Mouse (Mus musculus) kidney, postnatal 0 days (tissue): ENCODE results near the gene Chrdl2. TPM values are rescaled to one million over a fixed set of nuclear protein-coding genes. Genes with fewer than 3 reads are reported as not detected.

Source experiments
- ATAC-seq: fragments of 200-750 bp; cut with Nextera tagmentation; replicated peaks from 2 replicates; pipeline ENCODE4 v1.8.0; 2017; ENCODE audit warnings: low read depth, moderate number of reproducible peaks, moderate TSS enrichment, moderate library complexity; ENCODE audit not compliant: low FRiP score
- DNase-seq: peaks from one replicate; pipeline ENCODE4 v3.0.0-alpha.2; 2016; ENCODE audit warnings: low spot score
- H3K27ac ChIP-seq: fragments of 300-500 bp; sonication (generic); 2 replicates; pipeline ENCODE4 v1.5.1; 2014; ENCODE audit warnings: mild to moderate bottlenecking
- H3K27me3 ChIP-seq: fragments of 300-500 bp; sonication (generic); 2 replicates; pipeline ENCODE4 v1.6.1; 2014; ENCODE audit warnings: low read length, mixed read lengths; ENCODE audit not compliant: insufficient read depth
- H3K36me3 ChIP-seq: fragments of 300-500 bp; sonication (generic); 2 replicates; pipeline ENCODE4 v1.6.1; 2014; ENCODE audit warnings: low read length, mixed read lengths; ENCODE audit not compliant: insufficient read depth
- H3K4me1 ChIP-seq: fragments of 300-500 bp; sonication (generic); replicated peaks from 2 replicates; pipeline ENCODE4 v1.6.1; 2014; ENCODE audit warnings: antibody characterized with exemption, low read length, mixed read lengths; ENCODE audit not compliant: insufficient read depth
- H3K4me2 ChIP-seq: fragments of 300-500 bp; sonication (generic); 2 replicates; pipeline ENCODE4 v1.6.1; 2014; ENCODE audit warnings: mild to moderate bottlenecking, low read length, moderate library complexity, mixed read lengths
- H3K4me3 ChIP-seq: fragments of 300-500 bp; sonication (generic); replicated peaks from 2 replicates; pipeline ENCODE4 v1.5.1; 2014; ENCODE audit warnings: low read depth, low read length
- H3K9ac ChIP-seq: fragments of 300-500 bp; sonication (generic); 2 replicates; pipeline ENCODE4 v1.6.1; 2014; ENCODE audit warnings: low read depth, low read length
- H3K9me3 ChIP-seq: fragments of 300-500 bp; sonication (generic); replicated peaks from 2 replicates; pipeline ENCODE4 v1.6.1; 2016; ENCODE audit warnings: low read length, inconsistent platforms, mixed read lengths
- CTCF ChIP-seq: IDR thresholded peaks from 2 replicates; pipeline ENCODE4 v1.5.1; 2016; ENCODE audit warnings: antibody characterized with exemption, low read depth, mild to moderate bottlenecking, moderate library complexity
- WGBS: fragments of 180-500 bp; shearing (Covaris S2); extraction: QIAGEN DNeasy Blood & Tissue Kit; methylation state at CpG from one replicate; pipeline ENCODE4 v1.1.7; 2014; 5-methylcytosine and 5-hydroxymethylcytosine counted together
- polyA plus RNA-seq: library from polyadenylated mRNA; unstranded; fragments of >200 nt; fragmentation: Nextera tagmentation; extraction: Ambion mirVana; gene quantifications from 2 replicates; pipeline ENCODE4 v1.2.1, GENCODE M21; 2015

The Chrdl2 gene
- polyA plus RNA-seq, 1 experiment from 2014 or later: 0.32 TPM

- no peaks in the 10 kb centered on the region for H3K9me3 ChIP-seq
- DNase-seq: no peak
- no peak overlapping the region for H3K9ac ChIP-seq
- no peak overlapping the region for H3K4me3 ChIP-seq
- no peak for TF ChIP-seq CTCF
- H3K36me3 ChIP-seq: no peaks in the 10 kb centered on the region
- WGBS: 52% methylated on average over 8 of the region's 8 CpGs
- 0 out of 2 replicates have a peak, but pooled peaks cover 5% of the 10 kb centered on the region for H3K27me3 ChIP-seq
- ATAC-seq: no peak
- no peak overlapping the region for H3K27ac ChIP-seq
- no peak overlapping the region for H3K4me2 ChIP-seq
- H3K4me1 ChIP-seq: no peaks in the 10 kb centered on the region
Measured at GRCm38 (mm10) chr7:100012085-100012484, 6.1 kb downstream of the Chrdl2 start.

- 35% methylated on average over 6 of the region's 6 CpGs for WGBS
Measured at GRCm38 (mm10) chr7:100012515-100012914, 6.5 kb downstream of the Chrdl2 start.

GRCm38 (mm10) chr7:100014123-100014600 is 8.2 kb downstream of the Chrdl2 start:
- DNase-seq (peak; percentile 7), ATAC-seq (peak; percentile 41; the same call in 1 of the 2 replicates)
- Histone ChIP-seq H3K4me3 (no peak overlapping the region), H3K4me2 (no peak overlapping the region), H3K9ac (no peak overlapping the region), H3K36me3 (no peaks in the 10 kb centered on the region), H3K4me1 (no peaks in the 10 kb centered on the region), H3K27me3 (no peaks in the 10 kb centered on the region), H3K27ac (no peak overlapping the region), H3K9me3 (no peaks in the 10 kb centered on the region)
- TF ChIP-seq CTCF: no peak
- WGBS: 26% methylated on average over 8 of the region's 8 CpGs

More at GRCm38 (mm10) chr7:100012515-100012914, 6.5 kb downstream of the Chrdl2 start:
- TF ChIP-seq CTCF: no peak
- Histone ChIP-seq H3K4me3 (no peak overlapping the region), H3K4me1 (no peaks in the 10 kb centered on the region), H3K27ac (no peak overlapping the region), H3K27me3 (0 out of 2 replicates have a peak, but pooled peaks cover under 1% of the 10 kb centered on the region), H3K36me3 (no peaks in the 10 kb centered on the region), H3K4me2 (no peak overlapping the region), H3K9me3 (no peaks in the 10 kb centered on the region), H3K9ac (no peak overlapping the region)
- DNase-seq (no peak), ATAC-seq (no peak)

GRCm38 (mm10) chr7:100017056-100017455 is 11.1 kb downstream of the Chrdl2 start:
- Histone ChIP-seq H3K4me3 (no peak overlapping the region), H3K27me3 (no peaks in the 10 kb centered on the region), H3K4me1 (no peaks in the 10 kb centered on the region), H3K4me2 (no peak overlapping the region), H3K27ac (no peak overlapping the region), H3K36me3 (no peaks in the 10 kb centered on the region), H3K9me3 (no peaks in the 10 kb centered on the region), H3K9ac (no peak overlapping the region)
- DNase-seq: no peak
- 87% methylated on average over 8 of the region's 8 CpGs for WGBS
- no peak for TF ChIP-seq CTCF
- ATAC-seq: no peak

GRCm38 (mm10) chr7:100027353-100027752 is 21.4 kb downstream of the Chrdl2 start:
- ATAC-seq (no peak), DNase-seq (peak; percentile 54)
- WGBS: 44% methylated on average over 5 of the region's 5 CpGs
- Histone ChIP-seq H3K4me3 (no peak overlapping the region), H3K4me2 (no peak overlapping the region), H3K9me3 (no peaks in the 10 kb centered on the region), H3K27ac (no peak overlapping the region), H3K27me3 (no peaks in the 10 kb centered on the region), H3K36me3 (no peaks in the 10 kb centered on the region), H3K9ac (no peak overlapping the region), H3K4me1 (0 out of 2 replicates have a peak, but pooled peaks cover 3% of the 10 kb centered on the region)
- TF ChIP-seq CTCF: no peak

- H3K36me3 ChIP-seq: no peaks in the 10 kb centered on the region
- no peak overlapping the region for H3K9ac ChIP-seq
- DNase-seq (peak; percentile 73), ATAC-seq (no peak)
- 55% methylated on average over 3 of the region's 3 CpGs for WGBS
- no peaks in the 10 kb centered on the region for H3K27me3 ChIP-seq
- 0 out of 2 replicates have a peak, but pooled peaks cover 3% of the 10 kb centered on the region for H3K4me1 ChIP-seq
- H3K27ac ChIP-seq: no peak overlapping the region
- H3K4me3 ChIP-seq: no peak overlapping the region
- no peaks in the 10 kb centered on the region for H3K9me3 ChIP-seq
- H3K4me2 ChIP-seq: no peak overlapping the region
- peak; percentile 87 for TF ChIP-seq CTCF
Measured at GRCm38 (mm10) chr7:100029307-100029706, 23.3 kb downstream of the Chrdl2 start.
